Mouse (Mus musculus): ENCODE measurements around the gene Robo1. TPM values are rescaled to one million over a fixed set of nuclear protein-coding genes. Genes with fewer than 3 reads are reported as not detected.

Robo1 gene
- polyA plus RNA-seq, 1 experiment from 2014 or later: not detected

DNA sequence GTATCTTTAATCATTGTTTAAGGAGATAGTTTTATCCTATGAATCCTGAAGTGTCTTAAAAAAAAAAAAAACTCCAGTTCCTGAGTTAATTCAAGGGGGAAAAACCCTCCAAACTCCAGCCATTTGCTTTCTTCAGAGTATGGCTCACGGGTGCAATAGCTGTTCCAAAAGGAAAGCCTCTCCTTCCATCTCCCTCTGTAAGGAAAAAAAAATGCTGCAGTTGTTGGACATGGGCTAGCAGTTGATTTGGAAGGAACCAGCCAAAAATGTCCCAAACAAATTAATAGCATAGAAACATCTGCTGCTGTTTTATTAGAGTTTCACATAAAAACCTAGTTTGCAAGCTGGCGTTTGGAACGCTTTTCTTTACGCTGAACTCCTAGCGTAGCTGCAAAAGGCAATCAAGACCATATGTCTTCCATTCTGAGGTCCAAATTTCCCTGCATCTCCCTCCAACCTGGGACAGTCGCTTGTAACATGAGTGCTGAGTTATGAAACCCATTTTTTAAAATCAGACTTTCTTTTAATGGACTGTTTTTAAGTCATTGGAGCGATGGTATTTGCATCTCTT, 553.7 kb downstream of the Robo1 start:
- no peak overlapping the region for H3K27ac ChIP-seq
- WGBS (ENCODE audit: missing documents): 88% methylated on average over 7 of the region's 7 CpGs
- no peaks in the 10 kb centered on the region for H3K79me2 ChIP-seq (ENCODE audit: inconsistent target)
- no peak overlapping the region for H3K4me3 ChIP-seq (ENCODE audit: inconsistent target)
- no peaks in the 10 kb centered on the region for H3K36me3 ChIP-seq (ENCODE audit: inconsistent target)

DNA sequence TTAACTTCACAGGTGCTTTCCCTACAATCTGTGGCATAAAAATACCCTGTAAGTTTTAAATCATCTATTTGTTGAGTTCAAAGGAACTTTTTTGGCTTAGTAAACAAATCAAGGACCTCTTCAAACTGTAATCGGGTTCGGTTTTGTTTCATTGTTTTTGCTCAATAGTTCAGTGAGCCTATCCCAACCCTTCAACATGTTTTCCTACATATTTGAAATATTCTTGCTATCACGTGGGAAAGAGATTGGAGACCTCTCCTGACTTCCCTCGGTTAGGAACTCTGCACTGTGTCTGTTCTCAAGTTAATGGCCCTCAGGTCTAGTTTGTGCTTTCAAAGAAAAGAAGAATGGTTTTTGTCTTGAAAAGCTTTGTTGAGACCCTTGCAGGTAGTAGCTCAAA, 557.9 kb downstream of the Robo1 start:
- 80% methylated on average over 4 of the region's 4 CpGs for WGBS (ENCODE audit: missing documents)
- H3K4me3 ChIP-seq (ENCODE audit: inconsistent target): no peak overlapping the region
- H3K27ac ChIP-seq: no peak overlapping the region
- H3K79me2 ChIP-seq (ENCODE audit: inconsistent target): no peaks in the 10 kb centered on the region
- H3K36me3 ChIP-seq (ENCODE audit: inconsistent target): no peaks in the 10 kb centered on the region

DNA sequence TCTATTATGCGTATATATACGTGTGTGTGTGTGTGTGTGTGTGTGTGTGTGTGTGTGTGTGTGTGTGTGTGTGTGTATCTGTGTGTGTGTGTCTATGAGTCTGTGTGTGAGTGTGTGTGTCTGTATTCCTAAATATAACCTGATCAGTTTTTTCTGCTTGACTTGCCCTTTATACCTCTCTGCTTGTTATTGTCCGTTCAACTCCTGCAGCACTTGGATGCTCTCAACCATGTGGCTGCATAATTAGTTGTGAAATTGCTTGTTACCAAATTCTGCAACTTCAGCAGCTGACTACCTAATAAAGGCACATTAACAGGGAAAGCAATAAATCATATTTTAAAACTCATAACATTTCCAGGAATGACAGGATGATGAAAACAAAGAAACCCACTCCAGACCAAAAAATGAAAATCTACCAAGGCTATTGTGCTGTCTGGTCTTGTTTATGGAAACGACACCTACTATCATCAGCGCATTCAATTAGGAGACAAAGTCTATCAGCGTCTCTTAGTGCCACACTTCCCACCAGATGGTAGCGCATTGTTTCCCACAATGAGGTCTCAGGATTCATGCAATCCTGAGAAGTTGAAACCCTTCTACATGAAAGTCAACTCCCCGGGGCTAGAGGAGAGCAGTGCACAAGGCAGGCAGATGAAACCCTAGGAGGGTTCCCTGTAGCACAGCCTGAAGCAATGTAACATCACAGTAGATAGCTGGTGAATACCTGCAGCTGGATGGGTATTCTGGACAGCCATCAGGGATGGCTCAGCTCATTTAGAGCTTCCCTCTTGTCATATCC, 567.0 kb downstream of the Robo1 start:
- H3K4me3 ChIP-seq (ENCODE audit: inconsistent target): no peak overlapping the region
- WGBS (ENCODE audit: missing documents): 92% methylated on average over 8 of the region's 8 CpGs
- no peaks in the 10 kb centered on the region for H3K36me3 ChIP-seq (ENCODE audit: inconsistent target)
- H3K79me2 ChIP-seq (ENCODE audit: inconsistent target): no peaks in the 10 kb centered on the region
- no peak overlapping the region for H3K27ac ChIP-seq

DNA sequence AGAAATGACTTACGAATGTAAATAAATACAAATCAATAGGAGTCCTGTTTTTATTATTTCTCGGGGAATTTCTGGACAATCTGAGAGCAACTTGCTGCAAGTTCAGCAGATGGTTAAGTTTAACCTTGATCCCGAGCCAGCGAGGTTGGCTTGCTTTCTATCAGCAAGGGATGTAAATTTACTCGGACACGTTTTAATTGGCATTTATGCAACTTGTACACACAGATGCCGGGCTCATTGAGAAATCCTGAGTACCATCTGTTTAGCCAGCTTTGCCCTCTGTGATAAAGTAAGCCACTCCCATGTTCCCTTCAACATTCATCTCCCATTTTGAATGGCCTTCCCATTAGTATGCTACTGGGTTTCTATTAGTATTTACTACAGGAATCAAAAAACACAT, 580.0 kb downstream of the Robo1 start:
- no peak overlapping the region for H3K27ac ChIP-seq
- 82% methylated on average over 7 of the region's 7 CpGs for WGBS (ENCODE audit: missing documents)
- no peaks in the 10 kb centered on the region for H3K79me2 ChIP-seq (ENCODE audit: inconsistent target)
- H3K4me3 ChIP-seq (ENCODE audit: inconsistent target): no peak overlapping the region
- no peaks in the 10 kb centered on the region for H3K36me3 ChIP-seq (ENCODE audit: inconsistent target)

DNA sequence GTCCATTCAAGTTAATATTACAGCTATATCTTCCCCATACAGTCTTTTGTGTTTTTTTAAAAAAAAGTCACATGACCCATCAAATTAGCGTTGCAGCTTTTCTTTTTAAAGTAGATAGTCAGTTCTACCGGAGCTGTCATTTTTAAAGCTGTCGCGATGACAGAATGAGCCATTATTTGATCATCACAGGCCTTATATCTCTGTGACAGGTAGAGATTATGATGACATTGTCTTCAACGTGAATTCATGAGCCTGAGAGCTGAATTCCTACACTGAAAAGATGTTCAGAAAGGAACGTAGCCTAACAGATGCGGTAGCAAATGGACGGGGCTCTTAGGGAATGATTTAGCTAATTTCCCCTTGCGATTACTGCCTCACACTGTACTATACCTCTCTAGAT, 581.3 kb downstream of the Robo1 start:
- 87% methylated on average over 9 of the region's 9 CpGs for WGBS (ENCODE audit: missing documents)
- H3K79me2 ChIP-seq (ENCODE audit: inconsistent target): no peaks in the 10 kb centered on the region
- no peak overlapping the region for H3K4me3 ChIP-seq (ENCODE audit: inconsistent target)
- H3K36me3 ChIP-seq (ENCODE audit: inconsistent target): no peaks in the 10 kb centered on the region
- H3K27ac ChIP-seq: no peak overlapping the region

DNA sequence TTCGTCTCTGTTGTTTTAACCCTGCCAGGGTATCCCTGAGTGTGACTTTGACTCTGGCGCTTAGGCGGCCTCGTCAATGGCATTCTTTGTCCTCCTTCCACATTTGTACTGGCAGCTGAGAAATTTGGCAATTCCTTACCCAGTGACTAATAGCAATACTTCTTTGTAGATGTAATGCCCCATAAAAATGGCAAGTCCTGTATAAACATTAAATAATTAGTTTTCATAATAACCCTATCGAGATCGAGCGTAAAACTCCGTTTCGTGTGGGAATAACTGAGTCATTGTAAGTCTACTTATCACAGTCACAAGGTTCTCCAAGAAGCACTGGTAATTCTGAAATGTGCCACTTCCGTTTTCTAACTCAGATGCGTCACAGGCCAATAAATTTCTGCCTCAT, 589.0 kb downstream of the Robo1 start:
- 84% methylated on average over 9 of the region's 11 CpGs for WGBS (ENCODE audit: missing documents)
- H3K36me3 ChIP-seq (ENCODE audit: inconsistent target): no peaks in the 10 kb centered on the region

DNA sequence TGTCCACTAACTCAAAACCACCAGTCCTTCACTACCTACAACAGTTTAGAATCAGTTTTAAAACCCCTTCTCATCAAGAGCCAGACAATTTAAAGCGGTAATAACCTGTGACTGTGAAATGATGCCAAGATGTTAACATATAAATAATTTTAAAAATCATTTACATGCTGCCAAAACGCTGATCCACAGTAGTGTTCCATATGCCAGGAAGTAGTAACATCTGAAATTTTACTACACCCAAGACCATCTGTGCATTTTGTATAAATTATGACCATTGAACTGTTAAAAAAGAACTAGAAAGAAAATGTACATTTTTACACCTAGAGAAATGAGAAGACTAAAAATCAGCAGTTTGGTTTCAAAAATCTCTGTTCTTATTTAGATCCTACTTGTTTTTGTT, 600.8 kb downstream of the Robo1 start:
- Histone ChIP-seq H3K79me2 (ENCODE audit: inconsistent target) (no peaks in the 10 kb centered on the region), H3K36me3 (ENCODE audit: inconsistent target) (no peaks in the 10 kb centered on the region), H3K4me3 (ENCODE audit: inconsistent target) (no peak overlapping the region), H3K27ac (no peak overlapping the region)
- 75% methylated on average over 2 of the region's 2 CpGs for WGBS (ENCODE audit: missing documents)

More for the DNA sequence above, 589.0 kb downstream of the Robo1 start:
- H3K4me3 ChIP-seq (ENCODE audit: inconsistent target): no peak overlapping the region
- H3K79me2 ChIP-seq (ENCODE audit: inconsistent target): no peaks in the 10 kb centered on the region
- no peak overlapping the region for H3K27ac ChIP-seq

DNA sequence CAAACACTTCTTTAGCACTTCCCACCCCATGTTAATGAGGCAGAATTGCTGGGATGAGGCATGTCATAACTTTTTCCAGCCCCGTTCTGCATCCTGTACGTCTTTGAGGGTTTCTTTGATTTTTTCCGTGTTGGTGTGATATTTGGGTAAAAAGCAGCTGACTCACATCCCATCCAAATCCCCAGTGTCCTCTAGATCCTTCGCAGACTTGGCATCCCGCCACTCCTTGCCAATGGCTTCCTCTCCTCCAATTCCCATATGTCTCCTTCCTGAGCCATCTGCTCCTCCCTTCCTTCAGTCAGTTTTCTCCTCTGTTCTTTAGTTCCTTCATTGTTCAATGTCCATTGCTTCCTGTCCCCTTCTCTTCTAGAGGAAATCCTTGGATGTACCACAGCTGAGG, 605.0 kb downstream of the Robo1 start:
- WGBS (ENCODE audit: missing documents): 61% methylated on average over 5 of the region's 5 CpGs
- H3K79me2 ChIP-seq (ENCODE audit: inconsistent target): no peaks in the 10 kb centered on the region
- no peak overlapping the region for H3K4me3 ChIP-seq (ENCODE audit: inconsistent target)
- no peaks in the 10 kb centered on the region for H3K36me3 ChIP-seq (ENCODE audit: inconsistent target)
- no peak overlapping the region for H3K27ac ChIP-seq

DNA sequence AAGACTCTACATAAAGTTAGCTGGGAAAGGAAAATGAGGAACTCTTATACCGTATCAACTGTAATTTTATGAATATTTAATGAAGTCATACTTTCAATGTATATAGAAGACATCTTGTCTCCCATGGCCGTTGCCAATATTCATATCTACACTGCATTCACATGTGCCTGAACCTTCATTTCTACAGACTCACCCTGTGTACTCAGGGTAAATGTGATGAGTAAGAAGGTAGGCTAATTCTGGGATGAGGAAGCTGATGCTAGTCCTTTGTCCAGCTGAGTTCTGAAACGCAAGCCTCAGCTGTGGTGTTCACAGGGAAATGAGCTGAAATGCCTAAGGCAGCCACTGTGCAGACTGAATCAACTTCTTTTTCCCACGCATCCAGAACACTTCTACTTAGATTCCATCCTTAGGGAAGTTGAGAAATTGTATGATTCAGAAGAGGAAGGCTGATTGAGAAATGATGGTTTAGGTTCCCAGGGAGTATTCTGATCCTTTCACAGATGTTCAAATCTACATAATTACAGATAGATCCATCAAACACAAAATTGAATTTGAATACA, 606.0 kb downstream of the Robo1 start:
- Histone ChIP-seq H3K36me3 (ENCODE audit: inconsistent target) (no peaks in the 10 kb centered on the region), H3K4me3 (ENCODE audit: inconsistent target) (no peak overlapping the region), H3K27ac (no peak overlapping the region), H3K79me2 (ENCODE audit: inconsistent target) (no peaks in the 10 kb centered on the region)
- WGBS (ENCODE audit: missing documents): 82% methylated on average over 3 of the region's 4 CpGs

DNA sequence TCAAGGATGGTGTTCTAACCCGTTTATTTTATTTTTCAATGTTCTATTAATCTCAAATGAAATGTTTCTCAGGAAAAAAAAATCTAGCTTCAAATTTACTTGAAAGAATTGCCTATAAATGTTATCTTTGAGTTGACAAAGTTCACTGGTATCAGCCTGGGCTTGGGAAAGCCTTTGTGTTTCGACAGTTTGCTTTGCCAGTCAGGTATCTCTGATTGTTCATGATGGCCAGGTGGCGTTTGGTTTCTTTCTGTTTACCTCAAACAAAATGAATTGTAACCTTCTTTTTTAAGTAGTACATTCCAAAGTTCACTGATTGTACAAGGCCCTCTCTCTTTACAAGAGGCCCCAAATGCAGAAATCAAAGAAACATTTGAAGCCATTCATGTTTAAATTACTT, 611.9 kb downstream of the Robo1 start:
- 84% methylated on average over 3 of the region's 3 CpGs for WGBS (ENCODE audit: missing documents)
- H3K79me2 ChIP-seq (ENCODE audit: inconsistent target): no peaks in the 10 kb centered on the region
- no peaks in the 10 kb centered on the region for H3K36me3 ChIP-seq (ENCODE audit: inconsistent target)
- H3K27ac ChIP-seq: no peak overlapping the region
- no peak overlapping the region for H3K4me3 ChIP-seq (ENCODE audit: inconsistent target)

DNA sequence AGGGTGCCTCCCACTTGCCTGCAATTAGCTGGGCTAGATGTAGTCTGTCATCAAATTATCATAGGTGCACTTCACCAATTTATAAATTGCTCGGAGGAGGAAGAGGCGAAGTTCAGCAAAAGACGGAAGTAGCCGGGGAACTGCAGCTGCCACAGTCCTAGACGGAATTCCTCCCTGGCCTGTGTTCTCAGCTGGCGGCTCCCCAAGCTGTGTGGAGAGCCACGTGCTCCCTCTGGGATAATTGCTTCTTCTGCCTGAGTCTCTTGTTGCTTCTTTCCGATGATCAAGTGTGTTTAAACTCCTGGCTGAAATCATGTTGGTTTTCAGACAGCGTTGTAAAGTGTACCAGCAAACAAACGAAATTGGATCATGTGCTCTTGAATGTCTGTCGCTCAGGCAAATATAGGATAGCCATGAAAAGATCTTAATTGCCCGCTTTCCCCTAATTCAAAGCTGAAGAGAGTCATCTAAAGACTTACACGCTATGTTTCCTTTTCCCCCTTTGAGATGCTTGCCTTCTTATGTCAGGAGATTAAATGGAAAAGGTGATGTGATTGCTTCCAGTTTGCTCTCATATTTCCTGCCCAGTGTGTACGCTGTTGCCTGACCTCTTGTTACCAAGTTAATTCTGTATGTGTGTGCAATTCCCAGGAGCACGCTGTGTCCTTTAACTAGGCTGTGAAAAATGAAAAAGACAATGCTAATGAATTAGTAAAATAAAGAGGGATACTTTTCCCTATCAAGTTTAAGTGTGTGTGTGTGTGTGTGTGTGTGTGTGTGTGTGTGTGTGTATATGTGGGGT, 616.5 kb downstream of the Robo1 start:
- Histone ChIP-seq H3K36me3 (ENCODE audit: inconsistent target) (no peaks in the 10 kb centered on the region), H3K79me2 (ENCODE audit: inconsistent target) (no peaks in the 10 kb centered on the region), H3K27ac (no peak overlapping the region), H3K4me3 (ENCODE audit: inconsistent target) (no peak overlapping the region)
- WGBS (ENCODE audit: missing documents): 42% methylated on average over 15 of the region's 15 CpGs

DNA sequence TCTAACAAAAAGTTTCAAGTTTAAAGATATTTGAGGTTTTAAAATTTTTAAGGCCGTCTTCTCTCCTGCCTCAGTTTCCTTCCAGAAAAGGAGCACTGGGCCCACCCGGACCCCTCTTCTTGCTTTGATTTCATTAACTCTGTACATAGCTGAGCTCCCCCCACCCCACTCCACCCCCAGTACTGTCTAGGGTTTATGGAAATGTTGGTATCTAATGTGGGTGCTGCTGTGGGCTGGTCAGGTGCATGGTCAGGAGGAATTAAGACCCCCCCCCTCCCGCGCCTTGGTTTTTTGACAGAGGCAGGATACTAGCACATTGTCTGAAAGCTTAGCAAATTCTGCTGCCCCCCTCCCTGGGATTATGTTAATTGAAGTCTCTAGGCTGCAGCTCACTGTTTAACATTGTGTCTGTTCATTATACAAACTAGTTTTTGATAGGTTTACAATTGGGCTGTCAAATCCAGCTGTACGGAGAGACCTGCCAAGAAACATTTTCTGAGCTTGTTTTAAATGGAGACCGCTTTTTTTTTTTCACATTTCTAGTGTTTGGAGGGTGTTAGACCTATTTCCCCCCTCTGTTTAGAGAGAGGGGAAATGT, 620.5 kb downstream of the Robo1 start:
- no peaks in the 10 kb centered on the region for H3K79me2 ChIP-seq (ENCODE audit: inconsistent target)
- no peaks in the 10 kb centered on the region for H3K36me3 ChIP-seq (ENCODE audit: inconsistent target)
- H3K4me3 ChIP-seq (ENCODE audit: inconsistent target): no peak overlapping the region
- 93% methylated on average over 6 of the region's 6 CpGs for WGBS (ENCODE audit: missing documents)
- H3K27ac ChIP-seq: no peak overlapping the region

DNA sequence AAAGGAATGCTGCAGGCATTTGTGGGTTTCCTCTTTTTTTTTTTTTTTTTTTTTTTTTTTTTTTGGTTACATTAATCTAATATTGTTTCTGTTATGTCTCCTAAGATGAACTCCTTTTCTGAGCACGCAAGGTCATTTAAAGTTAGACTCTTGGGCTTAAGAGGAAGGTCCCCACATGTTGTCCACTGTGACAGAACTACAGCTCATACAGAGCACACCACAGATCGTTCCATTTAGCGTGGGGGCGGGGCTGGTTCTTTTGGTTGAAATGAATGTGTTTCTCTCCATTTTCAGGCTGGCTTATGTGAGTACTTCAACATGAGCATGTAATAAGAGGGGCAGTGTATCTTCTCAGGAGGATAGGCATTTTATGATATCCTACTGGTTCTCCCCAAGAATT, 622.8 kb downstream of the Robo1 start:
- 67% methylated on average over 4 of the region's 4 CpGs for WGBS (ENCODE audit: missing documents)
- no peak overlapping the region for H3K4me3 ChIP-seq (ENCODE audit: inconsistent target)

DNA sequence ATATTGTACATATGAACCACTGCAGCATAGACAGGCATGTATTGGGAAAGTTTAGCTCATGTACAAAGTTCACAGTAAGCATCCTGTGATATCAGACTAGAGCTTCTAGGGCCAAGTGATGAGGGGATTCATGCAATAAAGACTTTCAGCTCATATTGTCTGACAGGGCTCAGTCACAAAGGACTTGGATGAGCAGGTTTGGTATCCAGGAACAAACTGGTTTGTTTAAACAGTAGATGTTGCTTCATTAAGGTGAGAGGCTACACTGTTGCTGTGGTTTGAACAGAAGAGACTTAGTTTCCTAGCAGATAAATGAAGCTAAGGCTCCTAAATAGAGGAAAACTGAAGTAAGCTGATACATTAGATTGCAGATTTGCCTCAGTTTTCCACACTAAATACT, 626.8 kb downstream of the Robo1 start:
- no peaks in the 10 kb centered on the region for H3K36me3 ChIP-seq (ENCODE audit: inconsistent target)
- H3K27ac ChIP-seq: no peak overlapping the region
- H3K79me2 ChIP-seq (ENCODE audit: inconsistent target): no peaks in the 10 kb centered on the region
- no peak overlapping the region for H3K4me3 ChIP-seq (ENCODE audit: inconsistent target)

More for the DNA sequence above, 622.8 kb downstream of the Robo1 start:
- Histone ChIP-seq H3K27ac (no peak overlapping the region), H3K36me3 (ENCODE audit: inconsistent target) (no peaks in the 10 kb centered on the region), H3K79me2 (ENCODE audit: inconsistent target) (no peaks in the 10 kb centered on the region)

Data from macrophage (primary cell).